Mouse (Mus musculus): ENCODE measurements around the gene Mafg.

- TF ChIP-seq CTCF (IDR thresholded peaks at IDR 0.05) = no peak
- no peak for TF ChIP-seq POLR2A (IDR thresholded peaks at IDR 0.05; ENCODE audit: insufficient read depth, low read depth, low read length)
Measured at GRCm38 (mm10) chr11:120609250-120609649, 24.1 kb downstream of the Mafg start.
